Mouse (Mus musculus) limb, embryonic 13.5 days (tissue): Measurements from ENCODE around the gene Lce1f. TPM values are rescaled to one million over a fixed set of nuclear protein-coding genes. Genes with fewer than 3 reads are reported as not detected.
"Not testable (repeated sequence)": the region's sequence is repeated elsewhere in the genome, so short reads cannot be mapped to it uniquely, and the experiment has no call there.

Experiments used
- ATAC-seq: fragments of 200-750 bp; cut with Nextera tagmentation; 2 replicates; pipeline ENCODE4 v1.8.0; 2017; ENCODE audit warnings: low read depth, moderate number of reproducible peaks, moderate TSS enrichment; ENCODE audit not compliant: low FRiP score
- H3K27ac ChIP-seq: fragments of 300-500 bp; sonication (generic); 2 replicates; pipeline ENCODE4 v1.5.1; 2015; ENCODE audit warnings: inconsistent platforms, mild to moderate bottlenecking, moderate library complexity
- H3K27me3 ChIP-seq: fragments of 300-500 bp; sonication (generic); 2 replicates; pipeline ENCODE4 v1.6.1; 2015; ENCODE audit warnings: mild to moderate bottlenecking, inconsistent platforms
- H3K36me3 ChIP-seq: fragments of 300-500 bp; sonication (generic); 2 replicates; pipeline ENCODE4 v1.6.1; 2015; ENCODE audit warnings: inconsistent platforms, mild to moderate bottlenecking, moderate library complexity
- H3K4me1 ChIP-seq: fragments of 300-500 bp; sonication (generic); 2 replicates; pipeline ENCODE4 v1.6.1; 2015; ENCODE audit warnings: inconsistent platforms
- H3K4me2 ChIP-seq: fragments of 300-500 bp; sonication (generic); replicated peaks from 2 replicates; pipeline ENCODE4 v1.6.1; 2015; ENCODE audit warnings: inconsistent platforms, mild to moderate bottlenecking, moderate library complexity
- H3K4me3 ChIP-seq: fragments of 300-500 bp; sonication (generic); 2 replicates; pipeline ENCODE4 v1.5.1; 2015; ENCODE audit warnings: moderate library complexity, mild to moderate bottlenecking, inconsistent platforms
- H3K9ac ChIP-seq: fragments of 300-500 bp; sonication (generic); 2 replicates; pipeline ENCODE4 v1.6.1; 2015; ENCODE audit warnings: mild to moderate bottlenecking, inconsistent platforms
- H3K9me3 ChIP-seq: fragments of 300-500 bp; sonication (generic); 2 replicates; pipeline ENCODE4 v1.6.1; 2016; ENCODE audit warnings: inconsistent platforms
- WGBS: fragments of 180-500 bp; shearing (Covaris S2); methylation state at CpG from one replicate; pipeline ENCODE4 v1.1.7; 2015; 5-methylcytosine and 5-hydroxymethylcytosine counted together
- polyA plus RNA-seq: library from polyadenylated mRNA; unstranded; fragments of >200 nt; fragmentation: Nextera tagmentation; extraction: Ambion mirVana; gene quantifications from 2 replicates; pipeline ENCODE4 v1.2.1, GENCODE M21; 2015

Lce1f gene
- not detected in 2 replicates for polyA plus RNA-seq

DNA sequence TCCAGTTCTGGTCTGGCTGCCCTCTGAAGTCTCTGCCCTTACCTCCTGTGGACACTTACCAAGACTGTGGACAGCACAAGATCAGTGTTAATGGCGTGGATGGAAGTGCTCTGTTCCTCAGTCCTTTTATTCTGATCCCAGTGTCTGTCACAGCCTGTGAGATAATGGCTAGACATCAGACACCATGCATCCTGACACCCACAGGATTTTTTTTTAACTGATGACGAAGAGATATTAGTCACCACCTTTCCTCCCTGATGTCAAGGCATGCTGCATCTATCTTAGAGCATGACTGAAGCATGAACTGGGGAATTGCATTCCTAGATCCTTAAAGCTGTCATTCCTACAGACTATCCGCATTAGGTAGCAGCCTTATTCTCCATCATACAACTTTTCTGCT lies at the start of gene Lce1f:
TSS of gene Lce1f (minus strand) at position 101 of the 400 bp plus-strand sequence.
- H3K4me1 ChIP-seq, result no peaks in the 10 kb centered on the region
- ATAC-seq, result no peak
- WGBS, result 77% methylated on average over 3 of the region's 3 CpGs

DNA sequence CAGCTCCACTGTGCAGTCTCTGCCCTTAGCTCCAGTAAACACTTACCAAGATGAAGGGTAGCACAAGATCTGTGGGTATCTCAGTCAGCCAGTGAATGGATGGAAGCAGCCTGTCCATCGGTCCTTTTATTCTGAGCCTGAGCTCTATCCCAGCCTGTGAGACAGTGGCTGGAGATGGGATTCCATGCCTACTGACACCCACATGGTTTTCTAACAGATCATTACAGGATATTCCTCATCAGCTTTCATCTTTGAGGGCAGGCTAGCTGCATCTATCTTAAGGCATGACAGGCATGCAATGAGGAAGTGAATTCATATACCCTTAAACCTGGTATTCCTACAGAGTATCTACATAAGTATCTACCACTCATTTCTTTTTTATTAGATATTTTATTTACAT lies 44.8 kb upstream of the Lce1f start, which contains the start of gene Lce1h:
TSS of gene Lce1h (minus strand) at position 101 of the 400 bp plus-strand sequence.
- WGBS, result 82% methylated on average over 1 of the region's 1 CpGs
- Histone ChIP-seq H3K27me3 (no peaks in the 10 kb centered on the region), H3K4me3 (no peak within 1 kb of the TSS), H3K36me3 (no peaks in the 10 kb centered on the region), H3K4me1 (no peaks in the 10 kb centered on the region), H3K9ac (no peak within 1 kb of the TSS), H3K27ac (no peak within 1 kb of the TSS), H3K9me3 (no peaks in the 10 kb centered on the region), H3K4me2 (no peak within 1 kb of the TSS)
- no peak for ATAC-seq

More for the DNA sequence above, at the start of gene Lce1f:
- Histone ChIP-seq H3K4me3 (no peak within 1 kb of the TSS), H3K9ac (no peak within 1 kb of the TSS), H3K27ac (no peak within 1 kb of the TSS), H3K4me2 (no peak within 1 kb of the TSS), H3K27me3 (no peaks in the 10 kb centered on the region), H3K9me3 (no peaks in the 10 kb centered on the region), H3K36me3 (no peaks in the 10 kb centered on the region)

DNA sequence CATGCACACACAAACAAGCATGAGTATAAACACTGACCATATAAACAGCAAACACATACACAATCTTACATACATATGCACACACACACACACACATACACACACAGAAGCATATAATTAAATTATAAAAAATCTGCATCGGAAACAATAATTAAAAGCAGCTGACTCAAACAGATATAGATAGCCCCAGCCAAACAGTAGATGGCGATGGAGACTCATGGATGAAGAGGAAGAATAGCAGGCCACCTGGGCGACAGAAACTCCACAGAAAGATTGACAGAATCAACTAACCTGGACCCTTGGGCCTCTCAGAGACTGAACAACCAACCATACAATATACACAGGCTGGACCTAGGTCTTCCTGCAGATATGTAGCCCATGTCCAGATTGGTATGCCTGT lies 33.0 kb upstream of the Lce1f start:
- H3K9ac ChIP-seq, result no peak overlapping the region
- H3K36me3 ChIP-seq, result no peaks in the 10 kb centered on the region
- WGBS, result 29% methylated on average over 3 of the region's 3 CpGs
- H3K27me3 ChIP-seq, result no peaks in the 10 kb centered on the region
- H3K4me3 ChIP-seq, result no peak overlapping the region
- H3K9me3 ChIP-seq, result no peaks in the 10 kb centered on the region
- H3K27ac ChIP-seq, result no peak overlapping the region
- H3K4me2 ChIP-seq, result no peak overlapping the region
- no peak for ATAC-seq
- no peaks in the 10 kb centered on the region for H3K4me1 ChIP-seq

DNA sequence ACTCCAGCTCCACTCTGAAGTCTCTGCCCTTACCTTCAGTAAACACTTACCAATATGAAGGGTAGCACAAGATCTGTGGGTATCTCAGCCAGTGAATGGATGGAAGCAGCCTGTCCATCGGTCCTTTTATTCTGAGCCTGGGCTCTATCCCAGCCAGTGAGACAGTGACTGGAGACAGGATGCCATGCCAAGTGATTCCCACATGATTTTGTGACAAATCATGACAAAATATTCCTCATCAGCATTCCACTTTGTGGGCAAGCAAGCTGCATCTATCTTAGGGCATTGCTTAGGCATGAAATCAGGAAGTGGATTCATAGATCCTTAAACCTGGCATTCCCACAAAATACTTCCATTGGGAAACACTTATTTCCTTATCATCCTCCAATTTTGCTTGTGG lies 32.1 kb upstream of the Lce1f start, which contains the start of gene Lce1g:
TSS of gene Lce1g (minus strand) at position 101 of the 400 bp plus-strand sequence.
- Histone ChIP-seq H3K36me3 (no peaks in the 10 kb centered on the region), H3K27me3 (no peaks in the 10 kb centered on the region), H3K9me3 (no peaks in the 10 kb centered on the region), H3K4me3 (no peak within 1 kb of the TSS), H3K4me1 (no peaks in the 10 kb centered on the region), H3K27ac (no peak within 1 kb of the TSS), H3K4me2 (no peak within 1 kb of the TSS), H3K9ac (no peak within 1 kb of the TSS)
- WGBS, result 83% methylated on average over 1 of the region's 1 CpGs
- no peak for ATAC-seq

DNA sequence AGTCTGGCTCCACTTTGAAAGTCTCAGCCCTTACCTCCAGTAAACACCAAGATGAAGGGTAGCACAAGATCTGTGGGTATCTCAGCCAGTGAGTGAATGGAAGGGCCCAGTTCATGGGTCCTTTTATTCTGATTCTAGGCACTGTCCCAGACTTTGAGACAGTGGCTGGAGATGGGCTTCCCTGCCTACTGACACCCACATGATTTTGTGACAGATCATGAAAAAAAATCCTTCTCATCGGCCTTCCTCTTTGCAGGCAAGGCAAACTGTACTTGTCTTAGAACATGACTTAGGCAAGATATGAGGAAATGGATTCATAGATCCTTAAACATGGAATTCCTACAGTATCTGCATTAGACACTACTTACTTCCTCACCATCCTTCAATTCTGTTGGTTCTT lies 18.8 kb upstream of the Lce1f start, which contains the start of gene Gm38119:
TSS of gene Gm38119 (minus strand) at position 101 of the 400 bp plus-strand sequence.
- H3K9ac ChIP-seq, result no peak within 1 kb of the TSS
- no peaks in the 10 kb centered on the region for H3K4me1 ChIP-seq
- WGBS, result 76% methylated on average over 1 of the region's 1 CpGs
- no peak within 1 kb of the TSS for H3K27ac ChIP-seq
- ATAC-seq, result no peak
- no peaks in the 10 kb centered on the region for H3K36me3 ChIP-seq
- no peak within 1 kb of the TSS for H3K4me3 ChIP-seq
- no peaks in the 10 kb centered on the region for H3K27me3 ChIP-seq
- H3K4me2 ChIP-seq, result no peak within 1 kb of the TSS
- no peaks in the 10 kb centered on the region for H3K9me3 ChIP-seq

DNA sequence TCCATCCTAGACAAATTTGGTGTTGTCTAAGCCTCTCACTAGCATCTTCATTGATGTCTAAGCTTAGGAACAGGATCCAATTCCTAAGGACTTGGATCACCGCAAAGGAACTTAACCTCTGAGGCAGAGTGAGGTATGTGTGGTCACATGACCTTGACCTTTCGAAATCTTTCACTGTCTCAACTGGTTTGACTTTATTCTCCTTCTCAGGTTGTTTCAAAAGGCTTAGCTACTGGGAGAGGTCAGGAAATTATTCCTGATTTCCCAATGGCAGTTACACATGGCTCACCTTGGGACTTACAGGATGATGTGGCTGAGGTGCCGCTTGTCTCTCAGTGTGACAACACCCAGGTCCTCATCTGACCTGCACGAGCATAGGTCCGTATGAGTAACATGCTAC lies 2.5 kb upstream of the Lce1f start:
- no peak overlapping the region for H3K4me3 ChIP-seq
- no peaks in the 10 kb centered on the region for H3K9me3 ChIP-seq
- WGBS, result 79% methylated on average over 5 of the region's 5 CpGs
- no peak for ATAC-seq
- no peaks in the 10 kb centered on the region for H3K36me3 ChIP-seq
- H3K27ac ChIP-seq, result no peak overlapping the region
- H3K9ac ChIP-seq, result no peak overlapping the region
- no peaks in the 10 kb centered on the region for H3K27me3 ChIP-seq
- no peaks in the 10 kb centered on the region for H3K4me1 ChIP-seq
- H3K4me2 ChIP-seq, result no peak overlapping the region

DNA sequence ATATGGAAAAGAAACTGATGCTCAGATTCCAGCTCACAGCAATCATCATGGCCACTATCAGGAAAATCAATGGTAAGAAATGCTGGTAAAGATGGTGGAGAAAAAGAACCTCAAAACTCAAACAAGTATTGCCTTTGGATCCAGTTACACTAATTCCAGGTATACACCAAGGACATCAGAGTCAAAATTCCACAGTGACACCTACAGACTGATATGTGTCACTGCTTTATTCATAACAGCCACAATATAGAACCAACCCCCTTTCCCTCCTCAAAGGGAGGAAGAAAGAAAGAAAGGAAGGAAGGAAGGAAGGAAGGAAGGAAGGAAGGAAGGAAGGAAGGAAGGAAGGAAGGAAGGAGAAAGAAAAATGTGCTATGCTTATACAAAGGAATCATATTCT lies 5.0 kb downstream of the Lce1f start:
- no peak for ATAC-seq
- Histone ChIP-seq H3K9ac (no peak overlapping the region), H3K4me1 (no peaks in the 10 kb centered on the region), H3K27me3 (no peaks in the 10 kb centered on the region), H3K27ac (no peak overlapping the region), H3K4me2 (no peak overlapping the region), H3K36me3 (no peaks in the 10 kb centered on the region), H3K4me3 (no peak overlapping the region), H3K9me3 (no peaks in the 10 kb centered on the region)

DNA sequence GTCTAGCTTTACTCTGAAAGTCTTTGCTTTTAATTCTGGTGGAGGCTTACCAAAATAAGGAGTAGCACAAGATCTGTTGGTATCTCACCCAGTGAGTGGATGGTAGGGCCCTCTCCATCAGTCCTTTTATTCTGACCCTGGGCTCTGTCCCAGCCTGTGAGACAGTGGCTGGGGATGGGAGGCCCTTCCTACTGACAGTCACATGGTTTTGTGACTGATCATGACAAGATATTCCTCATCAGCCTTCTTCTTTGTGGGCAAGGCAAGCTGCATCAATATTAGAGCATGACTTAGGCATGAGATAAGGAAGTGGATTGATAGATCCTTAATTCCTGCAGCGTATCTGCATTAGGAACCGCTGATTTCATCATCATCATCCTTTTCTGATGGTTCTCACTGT lies 11.2 kb downstream of the Lce1f start, which contains the start of gene Lce1e:
TSS of gene Lce1e (minus strand) at position 101 of the 400 bp plus-strand sequence.
- no peaks in the 10 kb centered on the region for H3K36me3 ChIP-seq
- H3K4me2 ChIP-seq, result no peak within 1 kb of the TSS
- no peaks in the 10 kb centered on the region for H3K4me1 ChIP-seq
- no peak within 1 kb of the TSS for H3K27ac ChIP-seq
- no peak within 1 kb of the TSS for H3K9ac ChIP-seq
- H3K4me3 ChIP-seq, result no peak within 1 kb of the TSS
- WGBS, result 81% methylated on average over 2 of the region's 2 CpGs
- H3K27me3 ChIP-seq, result no peaks in the 10 kb centered on the region
- H3K9me3 ChIP-seq, result no peaks in the 10 kb centered on the region
- ATAC-seq, result no peak

DNA sequence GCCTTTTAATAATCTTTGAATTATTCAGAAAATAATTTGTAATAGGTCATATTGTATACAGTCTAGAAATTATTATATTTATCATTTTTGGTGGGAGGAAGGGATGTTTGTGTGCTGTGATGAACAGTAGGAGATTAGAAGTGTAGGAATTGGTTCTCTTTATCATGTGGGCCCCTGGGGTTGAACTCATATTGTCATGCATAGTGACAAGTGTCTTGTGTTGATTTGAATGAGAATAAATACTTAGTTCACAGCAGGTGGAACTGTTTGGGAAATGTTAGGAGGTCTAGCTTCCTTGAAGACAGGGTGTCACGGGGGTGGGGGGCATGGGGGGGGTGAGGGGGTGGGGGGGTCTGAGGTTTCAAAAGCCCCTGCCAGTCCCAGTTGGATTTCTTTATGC lies 25.5 kb downstream of the Lce1f start:
- no peak overlapping the region for H3K9ac ChIP-seq
- H3K4me2 ChIP-seq, result no peak overlapping the region
- no peak for ATAC-seq
- no peaks in the 10 kb centered on the region for H3K9me3 ChIP-seq
- 50% methylated on average over 1 of the region's 1 CpGs for WGBS
- no peak overlapping the region for H3K27ac ChIP-seq
- no peaks in the 10 kb centered on the region for H3K27me3 ChIP-seq
- no peaks in the 10 kb centered on the region for H3K36me3 ChIP-seq
- H3K4me1 ChIP-seq, result no peaks in the 10 kb centered on the region
- no peak overlapping the region for H3K4me3 ChIP-seq

DNA sequence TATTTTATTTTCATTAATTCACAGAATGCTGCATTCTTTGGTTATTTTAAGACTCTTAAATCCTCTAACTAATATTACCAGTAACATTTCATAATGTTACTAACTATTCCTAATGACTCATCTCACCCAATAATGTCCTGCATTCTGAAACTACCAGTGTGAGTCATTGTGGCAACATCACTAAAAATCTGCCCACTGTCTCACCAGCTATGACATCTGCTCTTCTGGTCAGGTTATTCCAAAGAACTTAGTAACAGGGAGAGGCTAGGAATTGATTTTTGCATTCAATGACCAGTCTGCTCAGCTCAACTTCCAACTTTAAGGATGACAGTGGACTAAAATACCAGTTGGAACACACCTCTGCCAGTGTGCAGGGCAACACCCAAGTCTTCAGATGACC lies 28.5 kb downstream of the Lce1f start:
- no peak overlapping the region for H3K9ac ChIP-seq
- H3K36me3 ChIP-seq, result no peaks in the 10 kb centered on the region
- no peaks in the 10 kb centered on the region for H3K4me1 ChIP-seq
- no peak for ATAC-seq
- no peak overlapping the region for H3K27ac ChIP-seq
- H3K27me3 ChIP-seq, result no peaks in the 10 kb centered on the region
- H3K4me3 ChIP-seq, result no peak overlapping the region
- H3K9me3 ChIP-seq, result no peaks in the 10 kb centered on the region
- H3K4me2 ChIP-seq, result no peak overlapping the region

DNA sequence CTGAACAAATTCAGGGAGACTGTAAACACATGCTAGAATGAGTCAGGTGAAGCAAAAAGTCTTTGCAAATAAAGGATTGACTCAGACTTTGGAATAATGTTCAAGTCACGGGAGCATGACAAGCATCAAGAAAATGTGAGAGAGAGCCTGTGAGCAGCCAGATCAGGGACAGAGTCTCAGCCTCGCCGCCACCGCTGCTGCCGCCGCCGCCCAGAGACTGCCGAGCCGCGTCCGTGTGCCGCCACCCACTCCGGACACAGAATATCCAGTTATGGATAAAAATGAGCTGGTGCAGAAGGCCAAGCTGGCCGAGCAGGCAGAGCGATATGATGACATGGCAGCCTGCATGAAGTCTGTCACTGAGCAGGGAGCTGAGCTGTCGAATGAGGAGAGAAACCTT lies 31.0 kb downstream of the Lce1f start:
- not testable (repeated sequence) for H3K4me2 ChIP-seq, H3K4me1 ChIP-seq, H3K9me3 ChIP-seq, H3K36me3 ChIP-seq, H3K9ac ChIP-seq, H3K4me3 ChIP-seq, H3K27ac ChIP-seq, H3K27me3 ChIP-seq, ATAC-seq
- 77% methylated on average over 16 of the region's 16 CpGs for WGBS

DNA sequence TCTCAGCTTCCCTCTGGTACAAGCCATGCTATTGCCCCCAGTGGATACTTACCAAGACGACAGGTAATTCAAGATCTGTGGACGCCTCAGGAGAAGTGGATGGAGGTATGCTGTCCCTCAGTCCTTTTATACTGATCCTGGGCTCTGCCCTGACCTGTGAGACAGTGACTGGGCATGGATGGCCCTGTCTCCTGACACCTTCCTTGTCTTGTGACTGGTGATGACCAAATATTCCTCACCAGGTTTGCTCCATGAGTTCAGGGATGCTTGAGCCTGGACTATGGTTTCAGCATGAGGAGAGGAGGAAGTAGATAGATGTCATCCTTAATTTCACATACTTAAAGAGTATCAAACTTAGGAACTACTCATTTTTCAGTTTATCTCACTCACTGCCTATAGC lies 33.0 kb downstream of the Lce1f start, which contains the start of gene Lce1d:
TSS of gene Lce1d (minus strand) at position 101 of the 400 bp plus-strand sequence.
- 58% methylated on average over 2 of the region's 2 CpGs for WGBS
- Histone ChIP-seq H3K9me3 (no peaks in the 10 kb centered on the region), H3K36me3 (no peaks in the 10 kb centered on the region), H3K4me3 (no peak within 1 kb of the TSS), H3K27me3 (no peaks in the 10 kb centered on the region), H3K27ac (no peak within 1 kb of the TSS), H3K4me1 (no peaks in the 10 kb centered on the region), H3K4me2 (no peak within 1 kb of the TSS), H3K9ac (no peak within 1 kb of the TSS)
- no peak for ATAC-seq

DNA sequence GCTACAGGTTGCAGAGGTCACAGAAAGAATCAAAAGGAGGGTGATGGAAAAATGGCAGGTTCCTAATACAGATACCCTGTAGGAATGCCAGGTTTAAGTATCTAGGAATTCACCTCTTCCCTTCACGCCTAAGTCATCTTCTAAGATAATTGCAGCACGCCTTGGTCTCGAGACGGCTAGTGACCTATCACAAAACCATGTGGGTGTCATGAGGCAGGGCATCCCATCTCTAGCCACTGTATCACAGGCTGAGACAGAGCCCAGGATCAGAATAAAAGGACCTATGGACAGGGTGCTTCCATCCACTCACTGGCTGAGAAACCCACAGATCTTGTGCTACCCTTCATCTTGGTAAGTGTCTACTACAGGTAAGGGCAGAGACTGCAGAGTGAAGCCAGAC lies 41.2 kb downstream of the Lce1f start, which contains the start of gene Lce1c:
TSS of gene Lce1c (plus strand) at position 301 of the 400 bp plus-strand sequence.
- H3K4me1 ChIP-seq, result no peaks in the 10 kb centered on the region
- H3K27me3 ChIP-seq, result no peaks in the 10 kb centered on the region
- H3K27ac ChIP-seq, result no peak within 1 kb of the TSS
- no peak within 1 kb of the TSS for H3K9ac ChIP-seq
- ATAC-seq, result no peak
- no peak within 1 kb of the TSS for H3K4me3 ChIP-seq
- H3K36me3 ChIP-seq, result no peaks in the 10 kb centered on the region
- WGBS, result 78% methylated on average over 4 of the region's 4 CpGs
- H3K9me3 ChIP-seq, result no peaks in the 10 kb centered on the region
- H3K4me2 ChIP-seq, result no peak within 1 kb of the TSS
